Mouse (Mus musculus) C2C12 (cell line): ENCODE measurements at regions not wholly inside any gene's neighbourhood (a gene's known extent, or its start where the extent isn't known, plus 50 kb on each side); places are given as distances from the start of the nearest gene placed in this dataset.

Experiments used
- H3K27me3 ChIP-seq: one replicate; pipeline ENCODE4 v1.6.1; 2011; ENCODE audit not compliant: control insufficient read depth, insufficient read depth, insufficient read length
- H3K36me3 ChIP-seq: one replicate; pipeline ENCODE4 v1.6.1; 2011; ENCODE audit not compliant: control insufficient read depth, insufficient read depth
- H3K4me3 ChIP-seq: one replicate; pipeline ENCODE4 v1.5.1; 2011; ENCODE audit warnings: mild to moderate bottlenecking, control low read depth; ENCODE audit not compliant: poor library complexity, insufficient read depth, severe bottlenecking
- H3K79me2 ChIP-seq: one replicate; pipeline ENCODE4 v1.6.1; 2011; ENCODE audit not compliant: control insufficient read depth, insufficient read depth
- H3K79me3 ChIP-seq: one replicate; pipeline ENCODE4 v1.6.1; 2011; ENCODE audit warnings: low read depth, control low read depth
- H3ac ChIP-seq: one replicate; pipeline ENCODE3; 2011; ENCODE audit warnings: low read depth; ENCODE audit not compliant: control insufficient read depth, insufficient read length
- CEBPB ChIP-seq: IDR thresholded peaks from one replicate; pipeline ENCODE4 v1.6.1; 2011; ENCODE audit warnings: low read depth, mild to moderate bottlenecking, control low read depth, moderate library complexity
- CTCF ChIP-seq: IDR thresholded peaks from one replicate; pipeline ENCODE4 v1.5.1; 2011; ENCODE audit not compliant: control insufficient read depth, insufficient read depth, insufficient read length
- FOSL1 ChIP-seq: IDR thresholded peaks from one replicate; pipeline ENCODE4 v1.8.0; 2011; ENCODE audit warnings: mild to moderate bottlenecking, low read length; ENCODE audit not compliant: poor library complexity, insufficient read depth, severe bottlenecking
- MAX ChIP-seq: IDR thresholded peaks from one replicate; pipeline ENCODE4 v1.6.1; 2011; ENCODE audit warnings: mild to moderate bottlenecking, control low read depth
- MYOD1 ChIP-seq: IDR thresholded peaks from one replicate; pipeline ENCODE4 v1.6.1; 2011; ENCODE audit warnings: low read depth; ENCODE audit not compliant: control insufficient read depth, insufficient read length
- MYOG ChIP-seq: IDR thresholded peaks from one replicate; pipeline ENCODE4 v1.6.1; 2011; ENCODE audit not compliant: control insufficient read depth, insufficient read length; ENCODE audit errors: extremely low read depth
- USF1 ChIP-seq: IDR thresholded peaks from one replicate; pipeline ENCODE4 v1.6.1; 2011; ENCODE audit warnings: low read depth, mild to moderate bottlenecking, control low read depth, moderate library complexity

DNA sequence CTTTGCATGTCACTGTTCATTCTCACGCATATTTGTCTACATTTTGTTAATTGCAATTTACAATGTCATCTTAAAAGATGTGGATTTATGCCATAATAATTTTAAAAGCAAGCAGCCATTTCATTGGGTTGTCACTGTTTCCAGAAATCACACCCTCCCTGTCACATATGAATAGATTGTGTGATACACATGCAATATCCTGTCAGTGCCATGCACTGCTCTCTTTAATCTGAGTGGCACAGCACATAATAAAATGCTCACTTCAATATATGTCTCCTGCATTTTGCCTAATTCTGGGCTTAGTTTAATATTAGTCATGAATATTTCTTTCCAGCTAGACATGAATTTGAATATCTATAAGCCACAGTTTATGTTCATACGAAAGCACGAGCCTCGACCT, 56.1 kb upstream of the 1700008P02Rik start:
- no peaks in the 10 kb centered on the region for H3K36me3 ChIP-seq
- H3K27me3 ChIP-seq: no peaks in the 10 kb centered on the region
- H3K79me2 ChIP-seq: no peaks in the 10 kb centered on the region
- H3K79me3 ChIP-seq: no peaks in the 10 kb centered on the region
- TF ChIP-seq MYOD1 (no peak), CTCF (no peak), FOSL1 (no peak), USF1 (no peak), MYOG (no peak), CEBPB (no peak), MAX (no peak)
- no peak overlapping the region for H3ac ChIP-seq
- H3K4me3 ChIP-seq: no peak overlapping the region

DNA sequence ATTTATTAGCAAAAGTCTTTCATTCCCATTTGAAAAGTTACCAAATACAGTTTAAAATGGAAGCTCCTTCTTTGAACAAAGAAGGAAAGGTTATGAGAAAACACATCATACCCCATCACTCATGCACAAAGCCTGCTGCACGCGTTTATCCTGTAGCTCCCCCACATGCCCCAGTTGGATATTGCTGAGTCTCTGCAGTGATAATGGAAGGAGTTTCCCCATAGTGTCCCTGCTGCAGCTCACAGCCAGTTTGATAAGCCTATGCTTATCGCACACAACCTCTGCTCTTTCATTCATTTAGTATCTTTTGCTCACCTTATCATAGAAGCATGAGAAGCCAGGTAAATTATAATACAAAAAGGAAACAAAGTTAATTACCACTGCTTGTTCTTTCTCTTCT, 55.1 kb upstream of the 1700008P02Rik start:
- Histone ChIP-seq H3K79me3 (no peaks in the 10 kb centered on the region), H3K79me2 (no peaks in the 10 kb centered on the region), H3K4me3 (no peak overlapping the region), H3K27me3 (no peaks in the 10 kb centered on the region), H3K36me3 (no peaks in the 10 kb centered on the region), H3ac (no peak overlapping the region)
- no peak for TF ChIP-seq MAX
- no peak for TF ChIP-seq CTCF
- no peak for TF ChIP-seq USF1
- no peak for TF ChIP-seq MYOD1
- no peak for TF ChIP-seq CEBPB
- TF ChIP-seq MYOG: no peak
- no peak for TF ChIP-seq FOSL1
